Mouse (Mus musculus) stomach, postnatal 0 days (tissue): ENCODE data around the gene Rps11. TPM values are rescaled to one million over a fixed set of nuclear protein-coding genes. Genes with fewer than 3 reads are reported as not detected.
"Not testable (repeated sequence)": the region's sequence is repeated elsewhere in the genome, so short reads cannot be mapped to it uniquely, and the experiment has no call there.

Experiments
- ATAC-seq: fragments of 200-750 bp; cut with Nextera tagmentation; 2 replicates; pipeline ENCODE4 v1.8.0; 2017; ENCODE audit not compliant: low FRiP score, low TSS enrichment
- DNase-seq: peaks from one replicate; pipeline ENCODE4 v3.0.0-alpha.2; 2016; ENCODE audit warnings: low spot score
- H3K27ac ChIP-seq: fragments of 300-500 bp; sonication (generic); replicated peaks from 2 replicates; pipeline ENCODE4 v1.5.1; 2014; ENCODE audit warnings: mild to moderate bottlenecking, control low read depth
- H3K27me3 ChIP-seq: fragments of 300-500 bp; sonication (generic); 2 replicates; pipeline ENCODE4 v1.6.1; 2014; ENCODE audit warnings: low read length; ENCODE audit not compliant: control insufficient read depth, insufficient read depth
- H3K36me3 ChIP-seq: fragments of 300-500 bp; sonication (generic); 2 replicates; pipeline ENCODE4 v1.6.1; 2014; ENCODE audit warnings: low read length, mixed read lengths; ENCODE audit not compliant: control insufficient read depth, insufficient read depth
- H3K4me1 ChIP-seq: fragments of 300-500 bp; sonication (generic); replicated peaks from 2 replicates; pipeline ENCODE4 v1.6.1; 2014; ENCODE audit warnings: antibody characterized with exemption; ENCODE audit not compliant: control insufficient read depth, insufficient read depth
- H3K4me2 ChIP-seq: fragments of 300-500 bp; sonication (generic); replicated peaks from 2 replicates; pipeline ENCODE4 v1.6.1; 2014; ENCODE audit warnings: low read depth, mild to moderate bottlenecking, control low read depth, moderate library complexity
- H3K4me3 ChIP-seq: fragments of 300-500 bp; sonication (generic); 2 replicates; pipeline ENCODE4 v1.5.1; 2014; ENCODE audit warnings: low read depth, low read length, control low read depth
- H3K9ac ChIP-seq: fragments of 300-500 bp; sonication (generic); 2 replicates; pipeline ENCODE4 v1.6.1; 2014; ENCODE audit warnings: mild to moderate bottlenecking, low read length, control low read depth, mixed read lengths
- H3K9me3 ChIP-seq: fragments of 300-500 bp; sonication (generic); 2 replicates; pipeline ENCODE4 v1.6.1; 2016; ENCODE audit warnings: low read length; ENCODE audit not compliant: control insufficient read depth
- CTCF ChIP-seq: IDR thresholded peaks from 2 replicates; pipeline ENCODE4 v1.5.1; 2016; ENCODE audit warnings: antibody characterized with exemption, low read depth, mild to moderate bottlenecking, moderate library complexity
- EP300 ChIP-seq: optimal IDR thresholded peaks from 2 replicates; pipeline ENCODE3; 2016; ENCODE audit warnings: antibody characterized with exemption
- whole genome bisulfite sequencing: fragments of 180-500 bp; shearing (Covaris S2); extraction: QIAGEN DNeasy Blood & Tissue Kit; methylation state at CpG from one replicate; pipeline ENCODE4 v1.1.7; 2014; 5-methylcytosine and 5-hydroxymethylcytosine counted together
- polyA plus RNA-seq: library from polyadenylated mRNA; unstranded; fragments of >200 nt; fragmentation: Nextera tagmentation; extraction: Ambion mirVana; gene quantifications from 2 replicates; pipeline ENCODE4 v1.2.1, GENCODE M21; 2015

Gene Rps11
- polyA plus RNA-seq, 1 experiment from 2014 or later = 1,191 TPM

GRCm38 (mm10) chr7:45154096-45154992 is 30.1 kb upstream of the Rps11 start, which contains the start of the genes Pih1d1 and Aldh16a1:
Gene Pih1d1 (plus strand): TSS chr7:45154303.
Gene Aldh16a1 (minus strand): TSS chr7:45154584.
- DNase-seq = peak; percentile 98
- 2% methylated on average over 69 of the region's 69 CpGs for WGBS
- Histone ChIP-seq H3K27me3 (no peaks in the 10 kb centered on the region), H3K27ac (peak within 1 kb of the TSS; percentile 96), H3K36me3 (no peaks in the 10 kb centered on the region), H3K9me3 (no peaks in the 10 kb centered on the region), H3K4me3 (peak within 1 kb of the TSS; percentile 66), H3K4me2 (peak within 1 kb of the TSS; percentile 68), H3K4me1 (peaks cover 6% of the 10 kb centered on the region; the same call in 1 of the 2 replicates), H3K9ac (peak within 1 kb of the TSS; percentile 88)
- TF ChIP-seq EP300 (no peak), CTCF (peak; percentile 78)
- ATAC-seq = peak; percentile 92

GRCm38 (mm10) chr7:45153586-45153985 is 29.3 kb upstream of the Rps11 start:
- H3K4me2 ChIP-seq = peak overlapping the region; percentile 68
- ATAC-seq (no peak), DNase-seq (no peak)
- H3K9me3 ChIP-seq = no peaks in the 10 kb centered on the region
- H3K9ac ChIP-seq = peak overlapping the region; percentile 88
- H3K27ac ChIP-seq = peak overlapping the region; percentile 96
- H3K27me3 ChIP-seq = no peaks in the 10 kb centered on the region
- no peaks in the 10 kb centered on the region for H3K36me3 ChIP-seq
- peak overlapping the region; percentile 66 for H3K4me3 ChIP-seq
- no peak for TF ChIP-seq CTCF
- TF ChIP-seq EP300 = no peak
- peaks cover 6% of the 10 kb centered on the region; the same call in 1 of the 2 replicates for H3K4me1 ChIP-seq
- WGBS = 2% methylated on average over 5 of the region's 5 CpGs

GRCm38 (mm10) chr7:45153052-45153451 is 28.8 kb upstream of the Rps11 start:
- 85% methylated on average over 2 of the region's 2 CpGs for WGBS
- H3K27me3 ChIP-seq, ATAC-seq, H3K9me3 ChIP-seq, H3K4me1 ChIP-seq, H3K4me3 ChIP-seq, H3K27ac ChIP-seq, H3K9ac ChIP-seq, H3K4me2 ChIP-seq, DNase-seq, H3K36me3 ChIP-seq: not testable (repeated sequence)

- ATAC-seq (peak; percentile 7; the same call in 1 of the 2 replicates), DNase-seq (peak; percentile 55)
- Histone ChIP-seq H3K27me3 (no peaks in the 10 kb centered on the region), H3K4me2 (peak overlapping the region; percentile 5; the same call in 1 of the 2 replicates), H3K36me3 (0 out of 2 replicates have a peak, but pooled peaks cover 2% of the 10 kb centered on the region), H3K27ac (peak overlapping the region; percentile 85), H3K9me3 (no peaks in the 10 kb centered on the region), H3K4me3 (no peak overlapping the region), H3K4me1 (peaks cover 8% of the 10 kb centered on the region; the same call in 1 of the 2 replicates), H3K9ac (no peak overlapping the region)
- 18% methylated on average over 11 of the region's 11 CpGs for WGBS
- TF ChIP-seq EP300 (no peak), CTCF (no peak)
These were observed 27.1 kb upstream of the Rps11 start for GRCm38 (mm10) chr7:45151303-45151702.

- H3K9me3 ChIP-seq = no peaks in the 10 kb centered on the region
- DNase-seq (no peak), ATAC-seq (no peak)
- H3K36me3 ChIP-seq = 0 out of 2 replicates have a peak, but pooled peaks cover 2% of the 10 kb centered on the region
- peak overlapping the region; percentile 85 for H3K27ac ChIP-seq
- peaks cover 8% of the 10 kb centered on the region; the same call in 1 of the 2 replicates for H3K4me1 ChIP-seq
- no peaks in the 10 kb centered on the region for H3K27me3 ChIP-seq
- WGBS = 65% methylated on average over 4 of the region's 4 CpGs
- no peak overlapping the region for H3K4me3 ChIP-seq
- no peak overlapping the region for H3K4me2 ChIP-seq
- TF ChIP-seq CTCF (no peak), EP300 (no peak)
- H3K9ac ChIP-seq = no peak overlapping the region
These were observed 26.1 kb upstream of the Rps11 start for GRCm38 (mm10) chr7:45150321-45150720.

GRCm38 (mm10) chr7:45149545-45149944 is 25.3 kb upstream of the Rps11 start:
- Histone ChIP-seq H3K4me2 (no peak overlapping the region), H3K9ac (no peak overlapping the region), H3K4me1 (peaks cover 8% of the 10 kb centered on the region; the same call in 1 of the 2 replicates), H3K36me3 (peaks cover 6% of the 10 kb centered on the region), H3K9me3 (no peaks in the 10 kb centered on the region), H3K27ac (peak overlapping the region; percentile 85), H3K27me3 (no peaks in the 10 kb centered on the region), H3K4me3 (no peak overlapping the region)
- DNase-seq (no peak), ATAC-seq (no peak)
- 71% methylated on average over 6 of the region's 6 CpGs for WGBS
- TF ChIP-seq CTCF (no peak), EP300 (no peak)
